Mouse (Mus musculus) brain, adult 2 months (tissue): Measurements from ENCODE around the gene Gp6.
A peak's percentile ranks its signal among the peaks of the same experiment; 100 is the strongest.
"Not testable (repeated sequence)": the region's sequence is repeated elsewhere in the genome, so short reads cannot be mapped to it uniquely, and the experiment has no call there.

Experiments
- DNase-seq: peaks from one replicate; pipeline ENCODE4 v3.0.0; 2011; ENCODE audit warnings: low read depth, low spot score

Gene Gp6

DNA sequence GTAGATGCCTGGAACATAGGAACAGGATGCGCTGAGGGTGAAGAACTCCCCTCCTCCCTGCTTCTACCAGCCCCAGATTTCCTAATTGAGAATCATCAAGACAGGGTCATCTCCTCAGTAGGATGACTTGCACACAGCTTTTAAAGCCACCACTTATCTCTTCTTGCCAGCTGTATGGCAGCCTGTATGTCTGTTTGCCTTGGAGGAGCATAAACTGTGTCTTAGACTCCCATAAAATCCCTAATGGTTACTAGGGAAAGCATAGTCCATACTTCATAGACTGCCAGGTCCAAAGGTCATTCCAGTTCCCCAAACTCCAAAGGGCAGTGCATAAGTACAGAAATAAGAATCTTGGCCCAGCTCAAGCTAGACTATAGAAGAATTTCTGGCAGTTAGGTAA is at the start of gene Gp6:
Gp6 (minus strand) TSS at position 15 of the 400 bp plus-strand sequence.
- no peak for DNase-seq

DNA sequence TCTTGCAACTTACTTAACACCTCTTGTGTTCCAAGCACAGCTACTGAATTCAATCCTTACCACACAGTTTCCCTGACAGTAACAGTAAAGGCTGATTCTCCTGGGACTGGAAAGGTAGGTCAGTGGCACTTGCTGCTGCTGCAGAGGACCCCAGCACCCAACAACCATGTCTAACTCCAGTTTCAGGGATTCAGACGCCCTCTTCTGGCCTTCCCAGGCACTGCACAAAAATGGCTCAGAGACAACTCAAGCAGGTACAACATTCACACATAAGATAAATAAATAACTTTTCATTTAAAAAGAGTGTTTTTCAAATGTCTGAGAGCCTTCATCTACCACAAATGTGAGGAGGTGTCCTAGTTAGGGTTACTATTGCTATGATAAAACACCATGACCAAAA is 49.6 kb upstream of the Gp6 start:
- DNase-seq: no peak

DNA sequence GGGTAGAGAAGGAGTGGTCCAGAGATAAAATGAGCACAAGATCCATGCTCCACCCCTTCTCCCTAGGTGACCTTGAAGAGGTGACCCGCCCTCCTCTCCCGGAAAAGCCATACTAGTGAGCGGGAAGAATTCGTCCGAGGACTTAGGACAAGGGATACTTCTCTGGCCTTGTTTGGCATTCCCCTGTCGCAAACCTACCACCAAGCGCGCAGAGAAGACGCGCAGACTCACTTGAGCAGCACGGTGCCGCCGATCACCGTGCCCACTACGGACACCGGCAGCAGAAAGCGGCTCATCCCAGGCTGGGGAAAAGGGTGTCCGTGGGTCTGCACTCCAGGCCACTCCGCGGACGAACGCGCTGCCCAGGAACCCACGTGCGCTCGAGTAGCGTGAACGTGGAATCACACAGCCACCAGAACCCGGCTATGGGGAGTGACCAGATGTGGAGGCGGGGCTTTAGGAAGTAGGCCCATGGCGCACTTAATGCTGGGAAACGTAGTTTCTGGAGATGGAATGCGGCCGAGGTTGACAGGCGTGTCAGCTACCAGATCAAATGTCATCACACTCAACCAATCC is 47.8 kb upstream of the Gp6 start, which contains the start of gene Rdh13:
Rdh13 (minus strand) TSS at position 434 of the 576 bp plus-strand sequence.
- DNase-seq: peak; percentile 98

DNA sequence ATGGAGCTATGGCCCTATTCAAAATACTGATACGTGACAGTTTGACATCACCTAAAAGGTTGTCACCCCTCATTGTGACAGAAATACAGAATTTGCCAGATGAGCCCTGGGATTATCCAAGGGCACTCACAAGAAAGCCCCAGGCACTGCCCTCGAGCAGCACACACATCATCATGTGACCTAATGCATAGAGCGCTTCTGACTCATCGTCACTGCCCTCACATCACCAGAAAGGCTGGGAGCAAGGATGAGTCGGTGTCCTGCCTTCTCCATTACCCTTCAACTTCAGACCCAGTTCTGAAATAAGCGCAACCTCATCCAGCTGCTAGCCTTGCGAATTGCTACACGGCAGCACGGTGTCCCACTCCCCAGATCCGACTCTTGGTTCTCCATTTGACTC is 43.0 kb upstream of the Gp6 start:
- peak; percentile 28 for DNase-seq

- no peak for DNase-seq
Observed at GRCm38 (mm10) chr7:4437721-4438120, 40.2 kb upstream of the Gp6 start.

- DNase-seq: no peak
Observed at GRCm38 (mm10) chr7:4432026-4432425, 34.5 kb upstream of the Gp6 start.

DNA sequence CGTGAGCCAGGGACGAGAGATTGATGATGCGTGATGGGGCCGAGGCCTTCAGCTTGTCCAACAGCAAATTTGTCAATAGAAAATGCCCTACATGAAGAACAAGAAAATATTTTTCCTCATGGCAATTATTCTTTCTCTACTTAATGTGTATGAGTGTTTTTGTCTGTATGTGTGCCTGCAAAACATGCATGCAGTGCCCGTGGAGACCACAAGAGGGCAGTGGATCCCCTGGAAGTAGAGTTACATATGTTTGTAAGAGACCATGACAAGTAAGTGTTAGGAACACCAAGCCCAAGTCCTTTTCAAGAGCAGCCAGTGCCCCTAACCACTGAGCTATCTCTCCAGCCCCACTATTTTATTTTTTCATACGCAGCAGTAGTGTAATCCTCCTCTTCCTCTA is 34.0 kb upstream of the Gp6 start:
- peak; percentile 79 for DNase-seq

GRCm38 (mm10) chr7:4430246-4430844 is 32.8 kb upstream of the Gp6 start:
- DNase-seq: no peak

GRCm38 (mm10) chr7:4427161-4427912 is 29.8 kb upstream of the Gp6 start:
- DNase-seq: peak; percentile 97

DNA sequence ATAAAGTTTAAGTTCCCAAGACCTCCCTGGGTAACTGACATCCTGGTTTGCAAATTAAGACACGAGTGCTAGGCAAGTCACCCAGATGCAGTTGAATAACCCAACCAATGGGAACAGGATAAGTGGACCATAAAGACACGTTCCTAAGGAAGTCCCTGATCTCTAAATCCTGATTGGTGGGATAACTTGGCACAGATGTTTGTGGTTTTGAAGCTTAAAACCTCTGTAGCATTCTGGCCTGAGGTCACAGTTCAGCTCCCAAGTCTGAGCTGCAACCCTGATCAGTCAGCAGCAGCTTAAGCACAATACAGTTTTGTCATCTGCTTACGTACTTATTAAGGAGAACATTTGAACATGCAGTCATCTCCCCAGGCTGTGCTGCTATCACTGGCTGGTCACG is 22.7 kb upstream of the Gp6 start:
- no peak for DNase-seq

DNA sequence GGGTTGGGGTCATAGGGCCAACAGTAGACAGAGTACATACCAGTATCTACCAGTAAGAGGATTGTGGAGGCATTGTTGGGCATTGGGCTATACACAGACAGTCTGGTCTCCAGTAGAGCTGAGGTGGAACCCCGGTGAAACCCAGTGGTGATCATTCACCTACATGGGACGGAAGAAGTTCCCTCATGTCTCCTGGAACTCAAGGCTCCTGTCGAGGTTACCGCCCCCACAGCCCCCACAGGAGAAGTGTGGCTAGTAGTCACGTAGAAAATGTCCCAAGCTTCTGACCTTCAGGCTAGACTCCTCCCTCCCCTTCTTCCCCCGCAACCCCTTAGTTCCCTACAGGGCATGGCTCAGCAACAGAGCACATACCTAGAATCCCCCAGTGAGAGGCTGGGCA is 22.1 kb upstream of the Gp6 start:
- DNase-seq: no peak

GRCm38 (mm10) chr7:4412406-4412805 is 14.9 kb upstream of the Gp6 start:
- not testable (repeated sequence) for DNase-seq

GRCm38 (mm10) chr7:4373521-4373920 is 24.0 kb downstream of the Gp6 start:
- DNase-seq: no peak

GRCm38 (mm10) chr7:4337509-4337908 is 60.0 kb downstream of the Gp6 start, which contains the start of gene Ncr1:
TSS of gene Ncr1 (plus strand) at chr7:4337724.
- DNase-seq: no peak

- DNase-seq: no peak
Observed at GRCm38 (mm10) chr7:4323301-4323700, 74.2 kb downstream of the Gp6 start.
